Mouse (Mus musculus) lung, postnatal 0 days (tissue): ENCODE data around the gene Prrg1. TPM values are rescaled to one million over a fixed set of nuclear protein-coding genes. Genes with fewer than 3 reads are reported as not detected.

Source experiments
- ATAC-seq: fragments of 200-750 bp; cut with Nextera tagmentation; 2 replicates; pipeline ENCODE4 v1.8.0; 2017; ENCODE audit warnings: moderate library complexity
- DNase-seq: peaks from one replicate; pipeline ENCODE4 v3.0.0-alpha.2; 2016; ENCODE audit warnings: low spot score
- H3K27ac ChIP-seq: fragments of 300-500 bp; sonication (generic); 2 replicates; pipeline ENCODE4 v1.5.1; 2014; ENCODE audit warnings: antibody characterized with exemption, mild to moderate bottlenecking, low read length, mixed read lengths
- H3K27me3 ChIP-seq: fragments of 300-500 bp; sonication (generic); replicated peaks from 2 replicates; pipeline ENCODE4 v1.6.1; 2014; ENCODE audit warnings: low read length, mixed read lengths; ENCODE audit not compliant: insufficient read depth
- H3K36me3 ChIP-seq: fragments of 300-500 bp; sonication (generic); 2 replicates; pipeline ENCODE4 v1.6.1; 2014; ENCODE audit warnings: low read length, mixed read lengths; ENCODE audit not compliant: insufficient read depth
- H3K4me1 ChIP-seq: fragments of 300-500 bp; sonication (generic); 2 replicates; pipeline ENCODE4 v1.6.1; 2014; ENCODE audit warnings: antibody characterized with exemption, low read depth, low read length, mixed read lengths; ENCODE audit not compliant: insufficient read depth
- H3K4me2 ChIP-seq: fragments of 300-500 bp; sonication (generic); replicated peaks from 2 replicates; pipeline ENCODE4 v1.6.1; 2014; ENCODE audit warnings: low read depth, mild to moderate bottlenecking, low read length, moderate library complexity, mixed read lengths
- H3K4me3 ChIP-seq: fragments of 300-500 bp; sonication (generic); 2 replicates; pipeline ENCODE4 v1.5.1; 2014; ENCODE audit warnings: low read depth, low read length
- H3K9ac ChIP-seq: fragments of 300-500 bp; sonication (generic); replicated peaks from 2 replicates; pipeline ENCODE4 v1.6.1; 2014; ENCODE audit warnings: low read depth, mild to moderate bottlenecking
- H3K9me3 ChIP-seq: fragments of 300-500 bp; sonication (generic); 2 replicates; pipeline ENCODE4 v1.6.1; 2016; ENCODE audit warnings: low read length, mixed read lengths
- CTCF ChIP-seq: IDR thresholded peaks from 2 replicates; pipeline ENCODE4 v1.5.1; 2016; ENCODE audit warnings: antibody characterized with exemption, mild to moderate bottlenecking
- EP300 ChIP-seq: IDR thresholded peaks from 2 replicates; pipeline ENCODE4 v1.6.1; 2016; ENCODE audit warnings: antibody characterized with exemption, mild to moderate bottlenecking, control low read depth
- WGBS: fragments of 180-500 bp; shearing (Covaris S2); extraction: QIAGEN DNeasy Blood & Tissue Kit; methylation state at CpG from one replicate; pipeline ENCODE4 v1.1.7; 2014; 5-methylcytosine and 5-hydroxymethylcytosine counted together
- polyA plus RNA-seq: library from polyadenylated mRNA; unstranded; fragments of >200 nt; fragmentation: Nextera tagmentation; extraction: Ambion mirVana; gene quantifications from 2 replicates; pipeline ENCODE4 v1.2.1, GENCODE M21; 2015

Gene Prrg1
- polyA plus RNA-seq: 7.9 TPM in 2 replicates

DNA sequence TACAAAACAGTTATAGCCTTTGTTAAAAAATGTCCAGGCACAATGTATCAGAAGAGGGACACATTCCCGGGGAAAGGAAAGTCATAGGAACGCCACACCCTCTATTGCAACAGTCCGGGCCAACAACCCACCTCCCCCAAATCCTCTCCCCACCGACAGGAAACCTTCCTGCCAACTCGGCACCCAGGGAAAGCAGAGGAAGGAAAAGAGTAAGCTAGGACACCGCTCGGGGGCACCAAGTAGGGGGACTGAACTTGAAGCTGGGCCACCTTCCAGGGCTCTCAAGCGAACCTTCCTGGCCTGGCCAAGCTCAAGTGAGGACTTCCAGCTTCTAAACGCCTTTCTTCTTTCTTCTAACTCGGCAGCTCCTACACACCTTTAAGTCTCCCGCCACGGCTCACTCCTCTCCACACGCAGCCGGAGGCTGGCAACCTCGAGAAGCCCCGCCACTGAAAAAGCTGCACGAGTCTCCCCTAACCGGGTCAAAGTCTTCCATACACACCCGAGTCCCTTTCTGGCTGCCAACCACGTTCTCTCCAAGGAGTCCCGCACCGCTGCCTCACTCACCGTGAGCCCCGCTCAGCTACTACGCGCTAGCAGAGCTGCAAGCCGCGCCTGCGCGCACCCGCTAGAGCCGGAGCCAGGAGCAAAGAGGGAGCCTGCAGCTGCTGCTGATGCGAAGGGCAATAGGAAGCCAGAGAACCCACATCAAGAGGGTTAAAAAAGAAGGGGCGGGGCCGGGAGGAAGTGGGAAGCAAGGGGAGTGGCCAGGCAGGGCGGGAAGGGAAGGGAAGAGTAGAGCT lies at the start of gene Prrg1:
Gene Prrg1, minus strand, starts transcription at position 695 of the 803 bp plus-strand sequence.
- 0 out of 2 replicates have a peak within 1 kb of the TSS, but pooled peaks have one; percentile 29 for H3K9ac ChIP-seq
- ATAC-seq (peak; percentile 95), DNase-seq (peak; percentile 89)
- no peaks in the 10 kb centered on the region for H3K27me3 ChIP-seq
- H3K9me3 ChIP-seq: no peaks in the 10 kb centered on the region
- H3K4me3 ChIP-seq: peak within 1 kb of the TSS; percentile 51
- H3K36me3 ChIP-seq: no peaks in the 10 kb centered on the region
- no peak for TF ChIP-seq EP300
- no peak for TF ChIP-seq CTCF
- H3K4me1 ChIP-seq: no peaks in the 10 kb centered on the region
- 13% methylated on average over 36 of the region's 36 CpGs for WGBS
- peak within 1 kb of the TSS; percentile 50 for H3K4me2 ChIP-seq
- peak within 1 kb of the TSS; percentile 84 for H3K27ac ChIP-seq

DNA sequence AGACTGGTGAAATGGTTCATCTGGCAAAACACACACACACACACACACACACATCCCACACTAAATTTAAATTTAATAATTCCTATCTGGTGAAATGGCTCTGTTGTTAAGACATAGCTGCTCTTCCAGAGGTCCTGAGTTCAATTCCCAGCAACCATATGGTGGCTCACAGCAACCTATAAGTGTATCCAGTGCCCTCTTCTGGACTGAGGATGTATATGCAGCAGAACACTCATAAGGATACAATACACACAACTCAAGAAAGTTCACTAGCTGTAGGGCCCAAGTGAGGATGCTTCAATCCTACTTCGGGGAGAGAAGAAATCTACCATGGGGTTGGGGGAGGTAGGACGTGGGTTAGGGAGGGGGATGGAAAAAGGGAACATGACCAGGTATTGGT lies 22.1 kb upstream of the Prrg1 start:
- DNase-seq: no peak
- Histone ChIP-seq H3K36me3 (no peaks in the 10 kb centered on the region), H3K4me2 (no peak overlapping the region), H3K27ac (no peak overlapping the region), H3K4me3 (no peak overlapping the region), H3K27me3 (no peaks in the 10 kb centered on the region), H3K9me3 (no peaks in the 10 kb centered on the region), H3K4me1 (no peaks in the 10 kb centered on the region), H3K9ac (no peak overlapping the region)
- WGBS: 63% methylated on average over 2 of the region's 2 CpGs
- no peak for ATAC-seq
- TF ChIP-seq EP300 (no peak), CTCF (no peak)

DNA sequence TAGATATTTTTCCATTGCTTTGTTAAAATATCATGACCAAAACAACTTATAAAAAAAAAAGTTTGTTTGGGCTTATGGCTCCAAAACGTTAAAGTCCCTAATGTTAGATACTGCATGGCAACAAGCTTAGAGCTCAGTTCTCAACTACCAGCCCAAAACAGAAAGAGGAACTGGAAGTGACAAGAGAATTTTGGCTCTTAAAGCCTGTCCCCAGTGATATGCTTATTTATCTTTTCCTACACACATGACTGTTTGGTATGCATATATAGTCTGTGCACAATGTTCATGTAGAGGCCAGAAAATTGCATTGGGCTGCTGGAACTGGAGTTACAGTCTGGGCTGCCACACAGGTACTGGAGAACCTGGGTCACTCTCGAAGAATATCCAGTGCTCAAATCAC lies 9.4 kb upstream of the Prrg1 start:
- no peak overlapping the region for H3K27ac ChIP-seq
- TF ChIP-seq CTCF (no peak), EP300 (no peak)
- no peak overlapping the region for H3K4me3 ChIP-seq
- no peak overlapping the region for H3K9ac ChIP-seq
- H3K36me3 ChIP-seq: no peaks in the 10 kb centered on the region
- WGBS: 67% methylated on average over 2 of the region's 2 CpGs
- no peaks in the 10 kb centered on the region for H3K4me1 ChIP-seq
- ATAC-seq (no peak), DNase-seq (peak; percentile 6)
- H3K9me3 ChIP-seq: no peaks in the 10 kb centered on the region
- H3K4me2 ChIP-seq: no peak overlapping the region
- no peaks in the 10 kb centered on the region for H3K27me3 ChIP-seq

- WGBS: no CpG with 5 or more reads among the region's 21 CpGs
- H3K4me1 ChIP-seq: no peaks in the 10 kb centered on the region
- ATAC-seq (peak; percentile 71), DNase-seq (peak; percentile 69)
- no peaks in the 10 kb centered on the region for H3K9me3 ChIP-seq
- H3K9ac ChIP-seq: 0 out of 2 replicates have a peak overlapping the region, but pooled peaks have one; percentile 29
- peak overlapping the region; percentile 84; the same call in 1 of the 2 replicates for H3K27ac ChIP-seq
- H3K4me3 ChIP-seq: peak overlapping the region; percentile 51
- TF ChIP-seq EP300 (no peak), CTCF (no peak)
- H3K4me2 ChIP-seq: peak overlapping the region; percentile 50
- no peaks in the 10 kb centered on the region for H3K27me3 ChIP-seq
- H3K36me3 ChIP-seq: no peaks in the 10 kb centered on the region
These were observed 868 bp downstream of the Prrg1 start for GRCm38 (mm10) chrX:78582854-78583201.

- TF ChIP-seq EP300 (no peak), CTCF (no peak)
- H3K4me2 ChIP-seq: no peak overlapping the region
- WGBS: 34% methylated on average over 2 of the region's 2 CpGs
- ATAC-seq: no peak
- no peak overlapping the region for H3K27ac ChIP-seq
- no peak overlapping the region for H3K9ac ChIP-seq
- H3K4me1 ChIP-seq: no peaks in the 10 kb centered on the region
- H3K36me3 ChIP-seq: no peaks in the 10 kb centered on the region
- no peaks in the 10 kb centered on the region for H3K27me3 ChIP-seq
- H3K4me3 ChIP-seq: no peak overlapping the region
- no peaks in the 10 kb centered on the region for H3K9me3 ChIP-seq
- no peak for DNase-seq
These were observed 20.2 kb downstream of the Prrg1 start for GRCm38 (mm10) chrX:78563451-78563850.

DNA sequence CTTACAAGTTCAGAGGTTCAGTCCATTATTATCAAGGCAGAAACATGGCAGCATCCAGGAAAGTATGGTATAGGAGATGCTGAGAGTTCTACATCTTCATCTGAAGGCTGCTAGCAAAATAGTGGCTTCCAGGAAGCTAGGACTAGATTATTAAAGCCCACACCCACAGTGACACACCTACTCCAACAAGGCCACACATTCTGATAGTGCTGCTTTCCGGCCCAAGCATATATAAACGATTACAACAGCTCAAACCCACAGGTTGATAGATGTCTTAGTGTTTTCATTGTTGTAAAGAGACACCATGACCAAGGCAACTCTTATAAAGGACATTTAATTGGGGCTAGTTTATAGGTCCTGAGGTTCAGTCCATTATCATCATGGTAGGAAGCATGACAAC lies 30.3 kb downstream of the Prrg1 start:
- Histone ChIP-seq H3K4me3 (no peak overlapping the region), H3K36me3 (no peaks in the 10 kb centered on the region), H3K9me3 (no peaks in the 10 kb centered on the region), H3K4me1 (no peaks in the 10 kb centered on the region), H3K27me3 (no peaks in the 10 kb centered on the region), H3K4me2 (no peak overlapping the region), H3K27ac (no peak overlapping the region), H3K9ac (no peak overlapping the region)
- 85% methylated on average over 2 of the region's 2 CpGs for WGBS
- TF ChIP-seq EP300: no peak
- TF ChIP-seq CTCF: no peak
- DNase-seq: no peak
- ATAC-seq: no peak
